Mouse (Mus musculus) C2C12 (cell line): ENCODE data around the gene Asic3.

Experiments used
- CEBPB ChIP-seq: IDR thresholded peaks from one replicate; pipeline ENCODE4 v1.6.1; 2011; ENCODE audit warnings: low read depth, mild to moderate bottlenecking, control low read depth, moderate library complexity
- CTCF ChIP-seq: IDR thresholded peaks from one replicate; pipeline ENCODE4 v1.5.1; 2011; ENCODE audit not compliant: control insufficient read depth, insufficient read depth, insufficient read length
- FOSL1 ChIP-seq: IDR thresholded peaks from one replicate; pipeline ENCODE4 v1.8.0; 2011; ENCODE audit warnings: mild to moderate bottlenecking, low read length; ENCODE audit not compliant: poor library complexity, insufficient read depth, severe bottlenecking
- MAX ChIP-seq: IDR thresholded peaks from one replicate; pipeline ENCODE4 v1.6.1; 2011; ENCODE audit warnings: mild to moderate bottlenecking, control low read depth
- MYOD1 ChIP-seq: IDR thresholded peaks from one replicate; pipeline ENCODE4 v1.6.1; 2011; ENCODE audit warnings: low read depth; ENCODE audit not compliant: control insufficient read depth, insufficient read length
- MYOG ChIP-seq: IDR thresholded peaks from one replicate; pipeline ENCODE4 v1.6.1; 2011; ENCODE audit not compliant: control insufficient read depth, insufficient read length; ENCODE audit errors: extremely low read depth
- USF1 ChIP-seq: IDR thresholded peaks from one replicate; pipeline ENCODE4 v1.6.1; 2011; ENCODE audit warnings: low read depth, mild to moderate bottlenecking, control low read depth, moderate library complexity

GRCm38 (mm10) chr5:24453283-24453984, 40.2 kb downstream of the Asic3 start:
- no peak for TF ChIP-seq CTCF
- TF ChIP-seq FOSL1 = no peak
- TF ChIP-seq USF1 = no peak
- TF ChIP-seq MYOD1 = no peak
- TF ChIP-seq CEBPB = no peak
- no peak for TF ChIP-seq MYOG
- no peak for TF ChIP-seq MAX
